Mouse (Mus musculus): ENCODE measurements around the gene Syt7.

Gene Syt7

GRCm38 (mm10) chr19:10425484-10426270, 36.8 kb downstream of the Syt7 start:
- no peak for DNase-seq (ENCODE audit: extremely low spot score)

- no peak for DNase-seq (ENCODE audit: extremely low spot score)
Observed at GRCm38 (mm10) chr19:10426312-10426711, 37.4 kb downstream of the Syt7 start.

- no peak for DNase-seq (ENCODE audit: extremely low spot score)
Observed at GRCm38 (mm10) chr19:10426793-10427192, 37.9 kb downstream of the Syt7 start.

- DNase-seq (ENCODE audit: extremely low spot score), result no peak
Observed at GRCm38 (mm10) chr19:10427431-10427830, 38.5 kb downstream of the Syt7 start.

- no peak for DNase-seq (ENCODE audit: extremely low spot score)
Observed at GRCm38 (mm10) chr19:10429371-10429770, 40.5 kb downstream of the Syt7 start.

GRCm38 (mm10) chr19:10431410-10431809, 42.5 kb downstream of the Syt7 start:
- DNase-seq (ENCODE audit: extremely low spot score), result no peak

- DNase-seq (ENCODE audit: extremely low spot score), result no peak
Observed at GRCm38 (mm10) chr19:10431841-10432240, 43.0 kb downstream of the Syt7 start.

GRCm38 (mm10) chr19:10433225-10433624, 44.3 kb downstream of the Syt7 start:
- no peak for DNase-seq (ENCODE audit: extremely low spot score)

- no peak for DNase-seq (ENCODE audit: extremely low spot score)
Observed at GRCm38 (mm10) chr19:10433879-10434540, 45.1 kb downstream of the Syt7 start.

- DNase-seq (ENCODE audit: extremely low spot score), result no peak
Observed at GRCm38 (mm10) chr19:10434927-10435326, 46.0 kb downstream of the Syt7 start.

- peak; percentile 62 for DNase-seq (ENCODE audit: extremely low spot score)
Observed at GRCm38 (mm10) chr19:10435908-10436307, 47.0 kb downstream of the Syt7 start.

- no peak for DNase-seq (ENCODE audit: extremely low spot score)
Observed at GRCm38 (mm10) chr19:10436726-10437125, 47.8 kb downstream of the Syt7 start.

GRCm38 (mm10) chr19:10437521-10437920, 48.6 kb downstream of the Syt7 start:
- no peak for DNase-seq (ENCODE audit: extremely low spot score)

GRCm38 (mm10) chr19:10444685-10445369, 55.9 kb downstream of the Syt7 start:
- no peak for DNase-seq (ENCODE audit: extremely low spot score)

GRCm38 (mm10) chr19:10448275-10448674, 59.4 kb downstream of the Syt7 start:
- DNase-seq (ENCODE audit: extremely low spot score), result no peak

GRCm38 (mm10) chr19:10449190-10449589, 60.3 kb downstream of the Syt7 start:
- no peak for DNase-seq (ENCODE audit: extremely low spot score)

GRCm38 (mm10) chr19:10449708-10450107, 60.8 kb downstream of the Syt7 start:
- DNase-seq (ENCODE audit: extremely low spot score), result peak; percentile 78

- no peak for DNase-seq (ENCODE audit: extremely low spot score)
Observed at GRCm38 (mm10) chr19:10454718-10455436, 66.0 kb downstream of the Syt7 start.

GRCm38 (mm10) chr19:10455437-10455806, 66.5 kb downstream of the Syt7 start:
- DNase-seq (ENCODE audit: extremely low spot score), result no peak

- peak; percentile 72 for DNase-seq (ENCODE audit: extremely low spot score)
Observed at GRCm38 (mm10) chr19:10456752-10457483, 68.0 kb downstream of the Syt7 start, which contains the start of gene Lrrc10b. Gene Lrrc10b (minus strand): TSS chr19:10457473.

- peak; percentile 93 for DNase-seq (ENCODE audit: extremely low spot score)
Observed at GRCm38 (mm10) chr19:10457484-10457800, 68.6 kb downstream of the Syt7 start.
